Mouse (Mus musculus) MEL (cell line): Measurements from ENCODE around the gene Pclaf. TPM values are rescaled to one million over a fixed set of nuclear protein-coding genes. Genes with fewer than 3 reads are reported as not detected.

Source experiments
- DNase-seq: peaks from one replicate; pipeline ENCODE4 v3.0.0; 2011; ENCODE audit warnings: low read depth, low spot score
- H3K27ac ChIP-seq: 2 replicates; pipeline ENCODE4 v1.5.1; 2012; ENCODE audit warnings: low read depth, mild to moderate bottlenecking, control low read depth, low read length, moderate library complexity; ENCODE audit not compliant: control insufficient read depth
- H3K27me3 ChIP-seq, 2 experiments: fragments of 150-350 bp in 1 of 2; sonication (generic) in 1 of 2; 2 replicates each; pipeline ENCODE4 v1.6.1; 2012; ENCODE audit warnings: low read length in 2 of 2, mild to moderate bottlenecking in 2 of 2, improper control_type of control experiment in 1 of 2, moderate library complexity in 1 of 2; ENCODE audit not compliant: insufficient read depth in 2 of 2, control insufficient read depth in 1 of 2
- H3K36me3 ChIP-seq, 2 experiments: 2 replicates each; pipeline ENCODE4 v1.6.1; 2012 to 2014; ENCODE audit warnings: low read length in 2 of 2, improper control_type of control experiment in 1 of 2, inconsistent platforms in 1 of 2, mild to moderate bottlenecking in 1 of 2; ENCODE audit not compliant: insufficient read depth in 2 of 2, control insufficient read depth in 1 of 2
- H3K4me1 ChIP-seq, 2 experiments: fragments of 150-350 bp in 1 of 2; sonication (generic) in 1 of 2; 2 replicates each; pipeline ENCODE4 v1.6.1; 2012; ENCODE audit warnings: low read length in 2 of 2, improper control_type of control experiment in 1 of 2, mild to moderate bottlenecking in 1 of 2; ENCODE audit not compliant: insufficient read depth in 2 of 2, control insufficient read depth in 1 of 2
- H3K4me3 ChIP-seq, 2 experiments: fragments of 150-350 bp in 1 of 2; sonication (generic) in 1 of 2; 2 replicates each; pipeline ENCODE4 v1.5.1; 2012; ENCODE audit warnings: low read depth in 2 of 2, low read length in 2 of 2, mild to moderate bottlenecking in 2 of 2, moderate library complexity in 2 of 2, control low read depth in 1 of 2, improper control_type of control experiment in 1 of 2; ENCODE audit not compliant: control insufficient read depth in 1 of 2, insufficient read depth in 1 of 2
- H3K79me2 ChIP-seq: 2 replicates; pipeline ENCODE4 v1.6.1; 2012; ENCODE audit warnings: mild to moderate bottlenecking, low read length, moderate library complexity; ENCODE audit not compliant: control insufficient read depth, poor library complexity, insufficient read depth
- H3K9ac ChIP-seq: 2 replicates; pipeline ENCODE4 v1.6.1; 2012; ENCODE audit warnings: low read depth, mild to moderate bottlenecking, control low read depth, low read length, moderate library complexity; ENCODE audit not compliant: control insufficient read depth, poor library complexity, severe bottlenecking
- H3K9me3 ChIP-seq: fragments of 150-350 bp; sonication (generic); replicated peaks from 2 replicates; pipeline ENCODE4 v1.6.1; 2012; ENCODE audit warnings: mild to moderate bottlenecking, low read length, improper control_type of control experiment, moderate library complexity; ENCODE audit not compliant: insufficient read depth
- BHLHE40 ChIP-seq: IDR thresholded peaks from 2 replicates; pipeline ENCODE4 v1.6.1; 2012; ENCODE audit warnings: low read depth, mild to moderate bottlenecking, inconsistent platforms, low read length, improper control_type of control experiment, borderline replicate concordance
- E2F4 ChIP-seq: IDR thresholded peaks from 2 replicates; pipeline ENCODE4 v1.6.1; 2011; ENCODE audit warnings: low read depth, low read length, improper control_type of control experiment, borderline replicate concordance
- EP300 ChIP-seq, 2 experiments: IDR thresholded peaks; 2 replicates each; pipeline ENCODE4 v1.6.1; 2011; ENCODE audit warnings: improper control_type of control experiment in 2 of 2, low read length in 2 of 2, low read depth in 1 of 2, mild to moderate bottlenecking in 1 of 2
- ETS1 ChIP-seq: IDR thresholded peaks from 2 replicates; pipeline ENCODE4 v1.6.1; 2012; ENCODE audit warnings: low read depth, mild to moderate bottlenecking, inconsistent platforms, low read length, improper control_type of control experiment, moderate library complexity
- MXI1 ChIP-seq: IDR thresholded peaks from 2 replicates; pipeline ENCODE4 v1.6.1; 2011; ENCODE audit warnings: mild to moderate bottlenecking, low read depth, low read length, improper control_type of control experiment
- POLR2A ChIP-seq, 2 experiments: IDR thresholded peaks; 2 replicates each; pipeline ENCODE4 v1.6.1; 2011 to 2012; ENCODE audit warnings: low read length in 2 of 2, mild to moderate bottlenecking in 2 of 2, control low read depth in 1 of 2, improper control_type of control experiment in 1 of 2, low read depth in 1 of 2, moderate library complexity in 1 of 2; ENCODE audit not compliant: control insufficient read depth in 1 of 2, insufficient read depth in 1 of 2, poor library complexity in 1 of 2
- POLR2AphosphoS5 ChIP-seq: IDR thresholded peaks from 2 replicates; pipeline ENCODE4 v1.6.1; 2012; ENCODE audit warnings: low read depth, borderline replicate concordance, mild to moderate bottlenecking, inconsistent platforms, low read length, moderate library complexity, mixed read lengths
- RCOR1 ChIP-seq: IDR thresholded peaks from 2 replicates; pipeline ENCODE4 v1.6.1; 2012; ENCODE audit warnings: low read depth, mild to moderate bottlenecking, inconsistent platforms, low read length, improper control_type of control experiment
- SIN3A ChIP-seq: IDR thresholded peaks from 2 replicates; pipeline ENCODE4 v1.6.1; 2012; ENCODE audit warnings: low read length, improper control_type of control experiment, inconsistent platforms
- TBP ChIP-seq: IDR thresholded peaks from 2 replicates; pipeline ENCODE4 v1.8.0; 2011; ENCODE audit warnings: low read depth, low read length, improper control_type of control experiment
- TCF12 ChIP-seq: IDR thresholded peaks from 2 replicates; pipeline ENCODE4 v1.6.1; 2014; ENCODE audit warnings: low read depth, mild to moderate bottlenecking, inconsistent platforms, low read length, improper control_type of control experiment, moderate library complexity
- USF1 ChIP-seq: IDR thresholded peaks from 2 replicates; pipeline ENCODE4 v1.6.1; 2014; ENCODE audit warnings: low read depth, mild to moderate bottlenecking, inconsistent platforms, low read length, improper control_type of control experiment, moderate library complexity
- ZKSCAN1 ChIP-seq: IDR thresholded peaks from 2 replicates; pipeline ENCODE4 v1.6.1; 2012; ENCODE audit warnings: low read depth, mild to moderate bottlenecking, inconsistent platforms, low read length, improper control_type of control experiment, moderate library complexity
- ZNF384 ChIP-seq: IDR thresholded peaks from 2 replicates; pipeline ENCODE4 v1.6.1; 2012; ENCODE audit warnings: low read depth, mild to moderate bottlenecking, inconsistent platforms, low read length, improper control_type of control experiment
- polyA plus RNA-seq, 2 experiments: library from polyadenylated mRNA; stranded (reverse) in 1 of 2; unstranded in 1 of 2; fragments of >175 nt in 1 of 2; fragments of >200 nt in 1 of 2; gene quantifications; 2 replicates each; pipeline versions ENCODE4 v1.2.1 to v1.2.4; 2012; ENCODE audit warnings: low replicate concordance in 2 of 2, low read depth in 1 of 2; ENCODE audit not compliant: insufficient read length in 2 of 2, insufficient read depth in 1 of 2, missing spikeins in 1 of 2
- total RNA-seq: library from RNA; depleted of rRNA; stranded (reverse); fragments of 300-350 nt; gene quantifications from 2 replicates; pipeline ENCODE4 v1.2.3, GENCODE M21; 2012; rRNA removed

Gene Pclaf
- total RNA-seq (67.1 and 79.2 TPM in 2 replicates), polyA plus RNA-seq (10 to 100 TPM in 1 of 2 experiments, not detected in 1; 99.0 TPM)

DNA sequence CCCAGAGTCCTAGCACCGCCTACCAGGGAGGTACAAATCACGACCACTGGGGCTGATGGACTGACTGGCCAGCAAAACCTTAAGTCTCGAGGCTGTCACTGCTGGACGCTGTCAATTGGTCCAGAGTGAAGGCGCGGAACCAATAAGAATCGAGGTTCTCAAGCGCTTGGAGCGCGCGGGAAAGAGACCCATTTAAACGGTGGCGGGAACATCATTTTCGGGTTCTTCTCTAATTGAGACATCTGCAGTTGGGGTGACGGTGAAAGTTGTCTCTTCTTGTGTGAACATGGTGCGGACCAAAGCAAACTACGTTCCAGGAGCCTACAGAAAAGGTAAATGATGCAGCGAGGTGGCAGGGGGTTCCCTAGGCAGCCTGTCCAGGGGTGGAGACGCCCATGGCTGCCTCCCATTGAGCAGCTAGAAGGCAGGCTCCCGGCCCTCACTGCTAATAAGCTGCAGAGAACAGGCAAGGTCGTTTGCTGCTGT is at the start of gene Pclaf:
Gene Pclaf, plus strand, starts transcription at position 95 of the 486 bp plus-strand sequence.
- Histone ChIP-seq H3K4me1 (peaks cover 0 to 8% of the 10 kb centered on the region in 2 experiments; a peak in 1 of 4 replicates), H3K9me3 (no peaks in the 10 kb centered on the region), H3K4me3 (peak within 1 kb of the TSS; percentile 31 to 79), H3K9ac (peak within 1 kb of the TSS; percentile 82), H3K79me2 (peaks cover 15% of the 10 kb centered on the region), H3K27ac (peak within 1 kb of the TSS; percentile 76), H3K36me3 (peaks cover 0 to 16% of the 10 kb centered on the region in 2 experiments; a peak in 3 of 4 replicates), H3K27me3 (no peaks in the 10 kb centered on the region)
- peak; percentile 96 for DNase-seq
- peak; percentile 83 for TF ChIP-seq SIN3A
- TF ChIP-seq MXI1 = no peak
- peak; percentile 100 for TF ChIP-seq E2F4
- no peak for TF ChIP-seq ZKSCAN1
- no peak for TF ChIP-seq USF1
- peak; percentile 50 to 82; a peak in 3 of 4 replicates for TF ChIP-seq POLR2A (IDR thresholded peaks at IDR 0.05; ENCODE audit: control insufficient read depth in 1 of 2, insufficient read depth in 1 of 2, low read depth in 1 of 2, low read length in 2 of 2, poor library complexity in 1 of 2)
- no peak for TF ChIP-seq POLR2AphosphoS5
- peak; percentile 97 for TF ChIP-seq TBP

DNA sequence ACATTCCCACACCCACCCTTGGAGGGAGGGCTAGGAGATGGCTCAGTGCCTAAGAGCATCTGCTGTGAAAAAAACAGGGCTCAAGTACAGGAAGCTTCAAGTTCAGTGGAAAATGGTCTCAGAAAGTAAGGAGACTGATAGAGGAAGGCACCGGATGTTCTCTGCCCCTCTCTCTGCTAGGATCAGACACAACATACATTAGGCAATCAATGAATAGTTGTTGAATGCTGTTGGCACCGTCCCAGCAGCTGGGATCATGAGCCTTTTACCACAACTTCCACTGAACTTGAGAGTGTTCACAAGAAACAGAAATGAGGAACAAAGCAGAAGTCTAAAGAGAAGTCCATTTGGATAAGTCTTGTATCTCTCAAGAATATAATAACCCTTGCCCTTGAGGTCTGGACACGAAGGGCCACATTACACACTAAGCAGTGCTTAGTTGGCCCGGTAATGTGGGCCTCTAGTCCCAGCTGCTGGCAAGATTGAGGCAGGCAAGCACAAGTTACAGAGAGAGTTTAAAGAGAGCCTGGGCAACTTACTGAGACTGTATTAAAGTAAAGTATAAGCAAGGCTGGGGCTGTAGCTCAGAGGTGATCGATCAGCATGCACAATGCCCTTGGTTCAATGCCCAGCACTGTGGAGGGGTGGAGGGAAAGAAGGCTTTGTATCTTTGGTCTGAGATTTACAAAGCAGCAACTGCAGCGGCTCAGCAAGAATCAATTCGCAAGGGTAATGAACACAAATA is 45.4 kb upstream of the Pclaf start:
- H3K27ac ChIP-seq = no peak overlapping the region
- H3K9ac ChIP-seq = no peak overlapping the region
- no peaks in the 10 kb centered on the region for H3K27me3 ChIP-seq
- DNase-seq = peak; percentile 83
- 0 out of 2 replicates have a peak, but pooled peaks have one; percentile 24 for TF ChIP-seq ZNF384
- TF ChIP-seq RCOR1 = no peak
- TF ChIP-seq BHLHE40 = no peak
- no peak for TF ChIP-seq TCF12
- peak; percentile 26; the same call in 1 of the 2 replicates for TF ChIP-seq ETS1
- TF ChIP-seq EP300 (IDR thresholded peaks at IDR 0.05; ENCODE audit: low read depth in 1 of 2, low read length in 2 of 2) = peak in 1 of 2 experiments; percentile 30; a peak in 1 of 4 replicates
- TF ChIP-seq, all 39 proteins: peak for 3
- no peak overlapping the region for H3K4me3 ChIP-seq
- H3K79me2 ChIP-seq = no peaks in the 10 kb centered on the region
- H3K9me3 ChIP-seq = no peaks in the 10 kb centered on the region
- peaks cover 14 to 25% of the 10 kb centered on the region in 2 experiments for H3K4me1 ChIP-seq
- H3K36me3 ChIP-seq = peaks cover 0 to 32% of the 10 kb centered on the region in 2 experiments; a peak in 2 of 4 replicates
